Mouse (Mus musculus) activated CD4-positive, CD25-positive, alpha-beta regulatory T cell (primary cell): Measurements from ENCODE around the gene G2e3. TPM values are rescaled to one million over a fixed set of nuclear protein-coding genes. Genes with fewer than 3 reads are reported as not detected.

ENCODE experiments used
- polyA plus RNA-seq, 2 experiments: library from polyadenylated mRNA; unstranded; fragments of 100-300 nt; shearing (Covaris generic); gene quantifications; one replicate each; pipeline ENCODE4 v1.2.1; 2017

The G2e3 gene
- polyA plus RNA-seq, result 10 to 100 TPM; 13.5 to 16.0 TPM

GRCm38 (mm10) chr12:51347988-51348697 lies at the start of gene G2e3:
Gene G2e3 (plus strand): TSS chr12:51348061.

GRCm38 (mm10) chr12:51377003-51377887 lies 29.4 kb downstream of the G2e3 start, which contains the start of gene Scfd1:
Gene Scfd1 (plus strand): TSS chr12:51377510.

Other genes starting within 250 kb of the G2e3 start
- gene Scfd1, start 29.4 kb downstream of the G2e3 start, polyA plus RNA-seq, result 10 to 100 TPM; 80.7 to 89.8 TPM
- under 1 TPM in 1 of 2 experiments, not detected in 1; 0.07 TPM for gene Coch, start 245.3 kb downstream of the G2e3 start, polyA plus RNA-seq